Mouse (Mus musculus): Measurements from ENCODE around the gene Aff1.

DNA sequence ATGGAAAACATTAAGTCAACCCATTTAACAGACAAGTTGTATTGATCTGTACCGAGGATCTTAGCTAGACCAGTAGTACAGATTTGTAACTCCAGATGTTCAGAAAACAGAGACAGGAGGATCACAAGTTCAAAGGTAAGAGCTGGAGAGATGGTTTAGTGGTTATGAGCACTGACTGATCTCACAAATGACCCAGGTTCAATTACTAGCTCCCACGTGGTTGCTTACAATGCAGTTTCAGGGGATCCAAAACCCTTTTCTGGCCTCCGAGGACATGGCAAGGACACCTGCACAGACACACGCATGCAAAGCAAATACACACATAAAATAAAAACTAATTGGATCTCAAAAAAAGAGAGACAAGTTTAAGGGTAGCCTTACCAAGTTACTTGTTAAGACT lies 6.4 kb downstream of the Aff1 start:
- no peak for TF ChIP-seq CTCF (IDR thresholded peaks at IDR 0.05; ENCODE audit: borderline replicate concordance, insufficient read depth, low read length)
- no peak for TF ChIP-seq POLR2A (IDR thresholded peaks at IDR 0.05; ENCODE audit: low read depth, low read length)

Data from embryonic fibroblast, embryonic 13.5 days (primary cell).